Mouse (Mus musculus) adrenal gland, adult 8-10 months (tissue): ENCODE measurements around the gene Baz2b. TPM values are rescaled to one million over a fixed set of nuclear protein-coding genes. Genes with fewer than 3 reads are reported as not detected.

Experiments
- DNase-seq: peaks from one replicate; pipeline ENCODE4 v3.0.0; 2022
- total RNA-seq, 4 experiments: library from RNA; stranded (reverse); gene quantifications; 2 replicates each; pipeline ENCODE4 v1.2.4; 2022

Gene Baz2b
- total RNA-seq, 4 experiments from 2014 or later, result 66.7 to 95.8 (median 82.7) TPM

GRCm38 (mm10) chr2:59952286-59953014 is 257.2 kb downstream of the Baz2b start:
- DNase-seq, result no peak

GRCm38 (mm10) chr2:59951706-59952105 is 257.9 kb downstream of the Baz2b start:
- DNase-seq, result no peak

- DNase-seq, result no peak
These were observed 258.5 kb downstream of the Baz2b start for GRCm38 (mm10) chr2:59951127-59951526.

GRCm38 (mm10) chr2:59936296-59936695 is 273.3 kb downstream of the Baz2b start:
- no peak for DNase-seq

GRCm38 (mm10) chr2:59933129-59933528 is 276.5 kb downstream of the Baz2b start:
- no peak for DNase-seq

GRCm38 (mm10) chr2:59932244-59932643 is 277.4 kb downstream of the Baz2b start:
- no peak for DNase-seq

GRCm38 (mm10) chr2:59913610-59914009 is 296.0 kb downstream of the Baz2b start:
- DNase-seq, result no peak

GRCm38 (mm10) chr2:59908048-59908447 is 301.6 kb downstream of the Baz2b start:
- DNase-seq, result no peak

GRCm38 (mm10) chr2:59904007-59904406 is 305.6 kb downstream of the Baz2b start:
- no peak for DNase-seq

- DNase-seq, result no peak
These were observed 311.0 kb downstream of the Baz2b start for GRCm38 (mm10) chr2:59898666-59899065.

- DNase-seq, result no peak
These were observed 311.5 kb downstream of the Baz2b start for GRCm38 (mm10) chr2:59898105-59898504.

- no peak for DNase-seq
These were observed 312.8 kb downstream of the Baz2b start for GRCm38 (mm10) chr2:59896837-59897236.

GRCm38 (mm10) chr2:59896400-59896799 is 313.2 kb downstream of the Baz2b start:
- no peak for DNase-seq

- no peak for DNase-seq
These were observed 319.9 kb downstream of the Baz2b start for GRCm38 (mm10) chr2:59889699-59890098.

- no peak for DNase-seq
These were observed 326.8 kb downstream of the Baz2b start for GRCm38 (mm10) chr2:59882742-59883281.

- DNase-seq, result peak; percentile 92
These were observed 327.6 kb downstream of the Baz2b start, which contains the start of gene Wdsub1 for GRCm38 (mm10) chr2:59881831-59882741. TSS of gene Wdsub1 (minus strand) at chr2:59882591.

- DNase-seq, result no peak
These were observed 328.2 kb downstream of the Baz2b start for GRCm38 (mm10) chr2:59881404-59881803.

- no peak for DNase-seq
These were observed 331.4 kb downstream of the Baz2b start for GRCm38 (mm10) chr2:59878221-59878620.

GRCm38 (mm10) chr2:59877335-59877734 is 332.3 kb downstream of the Baz2b start:
- no peak for DNase-seq

- DNase-seq, result no peak
These were observed 333.2 kb downstream of the Baz2b start for GRCm38 (mm10) chr2:59876482-59876881.

- DNase-seq, result no peak
These were observed 339.1 kb downstream of the Baz2b start for GRCm38 (mm10) chr2:59870526-59870925.

GRCm38 (mm10) chr2:59862618-59863017 is 347.0 kb downstream of the Baz2b start:
- DNase-seq, result no peak

GRCm38 (mm10) chr2:59854363-59854762 is 355.3 kb downstream of the Baz2b start:
- DNase-seq, result no peak
